Mouse (Mus musculus) bone marrow macrophage, adult 2 months (primary cell): Measurements from ENCODE around the gene Nrl. TPM values are rescaled to one million over a fixed set of nuclear protein-coding genes. Genes with fewer than 3 reads are reported as not detected.
A peak's percentile ranks its signal among the peaks of the same experiment; 100 is the strongest.

Experiments
- H3K27ac ChIP-seq: 2 replicates; pipeline ENCODE4 v1.5.1; 2012; ENCODE audit warnings: low read depth, low read length; ENCODE audit not compliant: insufficient read depth
- H3K4me1 ChIP-seq: 2 replicates; pipeline ENCODE4 v1.6.1; 2012; ENCODE audit warnings: low read length; ENCODE audit not compliant: control insufficient read depth, insufficient read depth
- H3K4me3 ChIP-seq: 2 replicates; pipeline ENCODE4 v1.5.1; 2012; ENCODE audit warnings: mild to moderate bottlenecking, low read length, moderate library complexity; ENCODE audit not compliant: insufficient read depth
- CTCF ChIP-seq: IDR thresholded peaks from 2 replicates; pipeline ENCODE4 v1.5.1; 2012; ENCODE audit warnings: low read depth, mild to moderate bottlenecking, low read length, moderate library complexity
- POLR2A ChIP-seq: IDR thresholded peaks from 2 replicates; pipeline ENCODE4 v1.6.1; 2012; ENCODE audit warnings: mild to moderate bottlenecking, low read depth, low read length, borderline replicate concordance
- polyA plus RNA-seq: library from polyadenylated mRNA; stranded (reverse); fragments of >200 nt; gene quantifications from 2 replicates; pipeline ENCODE4 v1.2.4, GENCODE M21; 2012; ENCODE audit not compliant: missing spikeins, insufficient read depth, insufficient read length

Nrl gene
- polyA plus RNA-seq, 1 experiment, result not detected

DNA sequence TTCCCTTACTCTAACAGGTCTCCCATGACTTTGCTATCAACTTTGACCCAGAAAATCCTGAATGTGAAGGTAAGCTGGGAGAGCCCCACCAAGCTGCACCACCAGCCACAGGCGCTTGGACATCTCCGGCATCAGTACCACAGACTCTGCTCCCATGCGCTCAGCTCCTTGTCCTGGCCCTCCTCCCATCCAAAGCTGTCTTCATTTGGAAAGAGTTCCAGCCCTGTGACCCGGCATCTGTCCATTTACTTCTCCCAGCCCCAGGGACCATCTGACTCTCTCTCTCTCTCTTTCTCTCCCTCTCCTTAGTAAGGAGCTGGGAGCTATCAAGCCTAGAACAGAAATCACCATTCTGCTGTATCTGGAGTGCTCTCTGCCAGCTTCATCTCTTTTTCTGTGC is 8.9 kb downstream of the Nrl start:
- Histone ChIP-seq H3K4me1 (no peaks in the 10 kb centered on the region), H3K4me3 (no peak overlapping the region), H3K27ac (no peak overlapping the region)
- no peak for TF ChIP-seq POLR2A
- TF ChIP-seq CTCF, result no peak

DNA sequence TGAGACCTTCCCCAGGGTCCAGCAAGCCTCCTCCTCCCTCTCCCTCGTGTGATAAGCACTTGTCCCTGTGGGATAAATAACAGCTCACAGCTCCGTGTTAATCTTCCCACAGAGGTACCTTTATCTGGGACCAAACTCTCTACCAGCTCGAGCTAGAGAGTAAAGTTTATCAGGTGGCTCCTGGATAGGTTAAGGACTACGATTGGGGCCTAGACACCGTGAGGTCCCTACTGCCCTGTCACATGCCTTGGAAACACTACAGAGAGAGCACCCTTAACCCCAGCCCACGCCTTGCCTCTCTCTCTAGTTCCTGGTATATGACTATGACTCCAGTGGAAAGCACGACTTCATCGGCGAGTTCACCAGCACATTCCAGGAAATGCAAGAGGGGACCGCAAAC is 10.9 kb downstream of the Nrl start:
- Histone ChIP-seq H3K27ac (no peak overlapping the region), H3K4me1 (no peaks in the 10 kb centered on the region), H3K4me3 (no peak overlapping the region)
- TF ChIP-seq CTCF, result no peak
- no peak for TF ChIP-seq POLR2A

DNA sequence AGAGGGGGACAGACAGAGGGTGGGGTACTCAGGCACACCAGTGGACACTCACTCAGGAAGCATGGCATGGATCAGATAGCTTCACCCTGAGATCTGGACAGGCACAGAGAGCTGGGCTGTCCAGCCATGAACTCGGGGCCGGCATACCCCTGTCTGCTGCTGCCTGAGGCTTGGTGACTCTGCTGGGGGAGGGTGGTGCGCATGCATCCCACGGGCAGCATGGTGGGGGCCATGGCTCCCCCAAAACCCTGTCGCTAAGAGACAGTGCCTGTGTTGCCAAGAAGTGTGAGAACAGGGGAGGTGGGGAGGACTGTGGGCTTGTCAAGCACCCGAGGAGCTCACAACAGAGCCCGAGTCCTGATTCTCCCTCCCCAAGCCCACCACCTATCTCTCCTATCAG is 13.7 kb downstream of the Nrl start:
- Histone ChIP-seq H3K4me1 (no peaks in the 10 kb centered on the region), H3K27ac (no peak overlapping the region), H3K4me3 (no peak overlapping the region)
- TF ChIP-seq CTCF (no peak), POLR2A (no peak)

DNA sequence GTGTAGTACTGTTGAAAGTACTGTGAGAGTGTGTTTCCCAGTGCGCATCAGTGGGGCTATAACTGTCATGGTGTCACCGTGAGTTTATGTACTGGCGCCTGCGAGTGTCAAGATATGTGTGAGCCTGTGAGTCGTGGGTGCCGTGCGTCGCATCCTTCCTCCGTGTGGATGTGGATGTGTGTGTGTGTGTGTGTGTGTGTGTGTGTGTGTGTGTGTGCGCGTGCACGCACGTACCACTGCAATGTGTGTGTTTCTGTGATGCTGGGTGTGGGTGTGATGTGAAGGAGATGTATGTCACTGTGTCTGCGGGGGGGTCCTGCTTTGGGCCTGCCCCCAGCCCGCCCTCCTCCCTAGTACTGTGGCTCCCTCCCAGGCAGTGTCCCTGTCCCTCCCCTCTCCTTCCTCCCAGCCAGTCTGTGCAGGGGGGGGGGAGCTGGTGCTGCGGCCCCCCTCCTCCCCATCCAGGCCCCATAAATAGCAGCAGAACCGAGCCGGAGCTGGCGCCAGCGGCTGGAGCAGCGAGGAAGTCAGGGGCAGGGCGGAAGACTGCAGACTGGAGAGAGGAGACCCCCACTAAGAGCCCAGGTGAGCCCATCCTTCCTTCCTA is 14.6 kb downstream of the Nrl start, which contains the start of gene Cpne6:
TSS of gene Cpne6 (plus strand) at position 321 of the 607 bp plus-strand sequence.
- H3K4me1 ChIP-seq, result no peaks in the 10 kb centered on the region
- TF ChIP-seq POLR2A (no peak), CTCF (no peak)
- no peak within 1 kb of the TSS for H3K27ac ChIP-seq
- H3K4me3 ChIP-seq, result no peak within 1 kb of the TSS

DNA sequence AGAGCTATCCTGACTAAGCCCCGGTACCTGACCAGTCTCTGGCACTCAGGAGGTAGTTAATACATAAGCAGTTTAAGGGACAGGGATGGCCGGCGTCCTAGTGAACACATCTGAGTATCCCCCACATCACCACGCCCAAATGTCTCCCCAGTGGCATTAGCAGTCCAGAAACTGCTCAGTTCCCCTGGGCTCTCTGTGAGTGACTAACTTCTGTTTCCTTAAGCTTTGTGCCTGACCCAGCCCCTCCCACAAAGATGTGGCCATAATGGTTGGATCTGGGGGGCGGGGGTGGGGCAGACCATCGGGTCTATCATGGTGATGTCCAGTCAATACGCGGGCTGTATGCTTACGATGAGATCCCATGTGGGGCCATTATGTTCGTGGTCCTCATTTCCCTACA is 15.2 kb downstream of the Nrl start:
- no peak for TF ChIP-seq POLR2A
- TF ChIP-seq CTCF, result no peak
- Histone ChIP-seq H3K4me1 (no peaks in the 10 kb centered on the region), H3K4me3 (no peak overlapping the region), H3K27ac (no peak overlapping the region)

DNA sequence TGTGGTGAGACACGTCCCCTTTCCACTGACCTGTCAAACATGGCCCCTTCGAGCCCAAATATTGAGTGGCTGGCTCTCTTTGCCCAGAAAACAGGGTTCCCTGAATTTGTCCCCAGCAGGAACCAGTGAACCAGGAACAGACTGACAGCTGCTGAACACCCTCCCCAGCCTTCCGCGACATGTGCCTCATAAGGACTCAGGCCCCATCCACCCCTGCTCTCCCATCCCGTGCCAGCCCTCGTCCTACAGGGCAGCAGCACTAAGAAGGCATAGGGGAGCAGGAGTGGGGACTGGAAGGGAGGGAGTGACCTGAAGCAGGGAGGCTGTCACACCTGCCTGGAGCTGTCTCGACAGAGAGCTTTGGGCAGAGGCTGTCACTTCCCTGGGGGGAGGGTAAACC is 17.0 kb downstream of the Nrl start:
- H3K4me3 ChIP-seq, result no peak overlapping the region
- H3K4me1 ChIP-seq, result no peaks in the 10 kb centered on the region
- H3K27ac ChIP-seq, result no peak overlapping the region
- TF ChIP-seq CTCF (no peak), POLR2A (no peak)

DNA sequence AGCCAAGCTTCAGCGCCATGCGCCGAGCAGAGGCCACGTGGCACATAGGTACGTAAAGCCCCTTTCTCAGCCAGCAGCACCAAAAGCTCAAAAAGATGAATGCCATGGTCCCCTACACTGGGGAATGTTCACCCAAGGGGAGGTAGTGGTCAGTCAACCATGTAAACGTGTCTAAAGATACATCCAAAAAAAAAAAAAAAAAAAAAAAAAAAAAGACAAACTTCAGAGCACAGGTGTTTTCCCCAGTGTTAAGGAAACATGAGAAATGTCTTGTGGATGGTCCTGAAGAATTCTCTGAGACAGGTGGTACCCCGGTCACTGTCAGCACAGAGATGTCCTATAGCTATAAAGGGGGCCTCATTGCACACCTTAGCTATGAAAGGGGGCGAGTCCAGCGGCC is 19.2 kb downstream of the Nrl start:
- TF ChIP-seq POLR2A (no peak), CTCF (no peak)
- H3K4me3 ChIP-seq, result no peak overlapping the region
- no peaks in the 10 kb centered on the region for H3K4me1 ChIP-seq
- no peak overlapping the region for H3K27ac ChIP-seq

DNA sequence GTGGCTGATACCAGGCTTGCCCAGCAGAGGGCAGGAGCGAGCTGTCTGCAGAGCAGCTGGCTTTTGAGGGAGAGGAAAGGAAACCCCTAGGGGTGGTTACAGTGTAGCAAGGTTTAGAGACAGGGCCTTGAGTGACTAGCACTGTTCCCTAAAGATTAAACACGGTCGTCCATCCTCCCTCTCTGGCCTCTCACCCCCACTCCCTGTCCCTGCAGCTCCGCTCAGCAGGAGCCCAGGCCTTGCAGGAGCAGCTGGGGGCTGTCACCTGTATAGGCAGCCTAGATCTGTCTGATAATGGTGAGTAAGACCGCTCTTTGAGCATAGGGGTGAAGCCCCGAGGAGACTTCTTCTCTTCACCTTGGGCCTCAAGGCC is 27.3 kb downstream of the Nrl start:
- Histone ChIP-seq H3K4me1 (no peaks in the 10 kb centered on the region), H3K27ac (no peak overlapping the region), H3K4me3 (no peak overlapping the region)
- TF ChIP-seq CTCF, result peak; percentile 72
- no peak for TF ChIP-seq POLR2A

DNA sequence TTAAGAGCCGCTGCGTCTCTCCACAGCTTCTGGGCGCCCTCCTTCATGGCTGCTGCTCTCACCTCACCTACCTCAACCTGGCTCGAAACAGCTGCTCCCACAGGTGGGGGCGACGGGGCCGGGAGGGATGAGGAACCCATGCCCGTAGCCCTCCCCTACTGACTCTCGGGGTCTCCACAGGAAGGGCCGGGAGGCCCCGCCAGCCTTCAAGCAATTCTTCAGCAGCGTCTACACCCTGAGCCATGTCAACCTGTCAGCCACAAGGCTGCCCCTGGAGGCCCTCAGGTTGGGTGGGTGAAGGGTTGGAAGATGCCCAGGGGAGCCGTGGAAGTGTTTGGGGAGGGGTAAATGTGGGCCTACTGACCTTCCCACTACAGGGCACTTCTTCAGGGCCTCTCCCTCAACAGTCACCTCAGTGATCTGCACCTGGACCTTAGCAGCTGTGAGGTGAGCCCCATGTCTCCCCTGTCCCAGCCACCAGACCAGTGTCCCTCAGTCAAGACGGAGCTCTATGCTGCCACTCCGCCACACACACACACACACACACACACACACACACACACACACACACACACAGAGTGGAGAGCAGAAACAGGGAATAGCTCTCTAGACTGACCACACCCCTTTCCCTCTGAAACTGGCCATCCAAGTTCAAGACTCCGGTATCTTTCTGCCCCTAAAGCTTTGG is 27.9 kb downstream of the Nrl start:
- Histone ChIP-seq H3K27ac (no peak overlapping the region), H3K4me3 (no peak overlapping the region), H3K4me1 (no peaks in the 10 kb centered on the region)
- no peak for TF ChIP-seq CTCF
- no peak for TF ChIP-seq POLR2A

DNA sequence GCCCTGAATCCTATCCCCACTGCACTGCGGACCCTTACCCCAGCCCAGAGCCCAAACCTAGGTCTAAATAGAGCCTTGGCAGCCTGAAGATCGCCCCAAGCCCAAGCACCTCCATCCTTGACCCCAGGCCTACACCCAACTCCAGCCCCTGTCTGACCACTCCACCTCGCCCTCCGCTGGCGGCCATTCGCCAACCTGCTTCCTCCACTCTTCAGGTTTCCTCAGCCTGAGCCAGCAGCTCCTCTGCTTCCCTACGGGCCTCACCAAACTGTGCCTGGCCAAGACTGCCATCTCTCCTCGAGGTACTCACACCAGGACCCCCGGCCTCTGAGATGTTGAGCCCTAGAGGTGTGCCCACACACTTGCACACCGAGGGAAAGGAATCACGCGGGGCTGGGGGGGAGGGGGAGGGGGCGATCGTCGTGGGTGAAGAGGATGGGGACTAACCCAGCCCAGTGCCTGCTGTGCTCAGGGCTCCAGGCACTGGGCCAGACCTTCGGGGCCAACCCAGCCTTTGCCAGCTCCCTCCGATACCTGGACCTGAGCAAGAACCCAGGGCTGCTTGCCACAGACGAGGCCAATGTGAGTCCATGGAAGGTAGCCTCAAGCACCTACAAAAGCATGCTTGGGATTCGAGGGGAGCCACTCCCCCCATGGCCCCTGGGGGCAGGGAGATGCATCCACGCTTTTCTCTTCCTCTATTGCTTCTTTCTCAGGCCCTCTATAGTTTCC is 29.1 kb downstream of the Nrl start:
- no peak overlapping the region for H3K27ac ChIP-seq
- no peaks in the 10 kb centered on the region; the same call in 1 of the 2 replicates for H3K4me1 ChIP-seq
- no peak for TF ChIP-seq POLR2A
- TF ChIP-seq CTCF, result no peak
- H3K4me3 ChIP-seq, result no peak overlapping the region
